Mouse (Mus musculus) stomach, postnatal 0 days (tissue): ENCODE measurements around the gene Fcmr. TPM values are rescaled to one million over a fixed set of nuclear protein-coding genes. Genes with fewer than 3 reads are reported as not detected.

Experiments
- ATAC-seq: fragments of 200-750 bp; cut with Nextera tagmentation; 2 replicates; pipeline ENCODE4 v1.8.0; 2017; ENCODE audit not compliant: low FRiP score, low TSS enrichment
- DNase-seq: peaks from one replicate; pipeline ENCODE4 v3.0.0-alpha.2; 2016; ENCODE audit warnings: low spot score
- H3K27ac ChIP-seq: fragments of 300-500 bp; sonication (generic); replicated peaks from 2 replicates; pipeline ENCODE4 v1.5.1; 2014; ENCODE audit warnings: mild to moderate bottlenecking, control low read depth
- H3K27me3 ChIP-seq: fragments of 300-500 bp; sonication (generic); 2 replicates; pipeline ENCODE4 v1.6.1; 2014; ENCODE audit warnings: low read length; ENCODE audit not compliant: control insufficient read depth, insufficient read depth
- H3K36me3 ChIP-seq: fragments of 300-500 bp; sonication (generic); 2 replicates; pipeline ENCODE4 v1.6.1; 2014; ENCODE audit warnings: low read length, mixed read lengths; ENCODE audit not compliant: control insufficient read depth, insufficient read depth
- H3K4me1 ChIP-seq: fragments of 300-500 bp; sonication (generic); replicated peaks from 2 replicates; pipeline ENCODE4 v1.6.1; 2014; ENCODE audit warnings: antibody characterized with exemption; ENCODE audit not compliant: control insufficient read depth, insufficient read depth
- H3K4me2 ChIP-seq: fragments of 300-500 bp; sonication (generic); replicated peaks from 2 replicates; pipeline ENCODE4 v1.6.1; 2014; ENCODE audit warnings: low read depth, mild to moderate bottlenecking, control low read depth, moderate library complexity
- H3K4me3 ChIP-seq: fragments of 300-500 bp; sonication (generic); 2 replicates; pipeline ENCODE4 v1.5.1; 2014; ENCODE audit warnings: low read depth, low read length, control low read depth
- H3K9ac ChIP-seq: fragments of 300-500 bp; sonication (generic); 2 replicates; pipeline ENCODE4 v1.6.1; 2014; ENCODE audit warnings: mild to moderate bottlenecking, low read length, control low read depth, mixed read lengths
- H3K9me3 ChIP-seq: fragments of 300-500 bp; sonication (generic); 2 replicates; pipeline ENCODE4 v1.6.1; 2016; ENCODE audit warnings: low read length; ENCODE audit not compliant: control insufficient read depth
- CTCF ChIP-seq: IDR thresholded peaks from 2 replicates; pipeline ENCODE4 v1.5.1; 2016; ENCODE audit warnings: antibody characterized with exemption, low read depth, mild to moderate bottlenecking, moderate library complexity
- EP300 ChIP-seq: optimal IDR thresholded peaks from 2 replicates; pipeline ENCODE3; 2016; ENCODE audit warnings: antibody characterized with exemption
- WGBS: fragments of 180-500 bp; shearing (Covaris S2); extraction: QIAGEN DNeasy Blood & Tissue Kit; methylation state at CpG from one replicate; pipeline ENCODE4 v1.1.7; 2014; 5-methylcytosine and 5-hydroxymethylcytosine counted together
- polyA plus RNA-seq: library from polyadenylated mRNA; unstranded; fragments of >200 nt; fragmentation: Nextera tagmentation; extraction: Ambion mirVana; gene quantifications from 2 replicates; pipeline ENCODE4 v1.2.1, GENCODE M21; 2015

The Fcmr gene
- polyA plus RNA-seq, 1 experiment from 2014 or later = not detected

- no peaks in the 10 kb centered on the region for H3K4me1 ChIP-seq
- no peaks in the 10 kb centered on the region for H3K9me3 ChIP-seq
- H3K4me3 ChIP-seq = no peak overlapping the region
- WGBS = 0% methylated on average over 1 of the region's 1 CpGs
- no peak overlapping the region for H3K4me2 ChIP-seq
- H3K36me3 ChIP-seq = no peaks in the 10 kb centered on the region
- no peak overlapping the region for H3K9ac ChIP-seq
- no peak for DNase-seq
- ATAC-seq = peak; percentile 57; the same call in 1 of the 2 replicates
- H3K27me3 ChIP-seq = no peaks in the 10 kb centered on the region
- no peak for TF ChIP-seq EP300
- no peak for TF ChIP-seq CTCF
- H3K27ac ChIP-seq = no peak overlapping the region
Measured at GRCm38 (mm10) chr1:130918323-130918980, 53.0 kb downstream of the Fcmr start.

- H3K9me3 ChIP-seq = no peaks in the 10 kb centered on the region
- H3K4me2 ChIP-seq = no peak overlapping the region
- no peak overlapping the region for H3K27ac ChIP-seq
- no peak overlapping the region for H3K4me3 ChIP-seq
- no peaks in the 10 kb centered on the region for H3K36me3 ChIP-seq
- H3K4me1 ChIP-seq = no peaks in the 10 kb centered on the region
- peak; percentile 53 for TF ChIP-seq CTCF
- TF ChIP-seq EP300 = no peak
- no peaks in the 10 kb centered on the region for H3K27me3 ChIP-seq
- no peak for ATAC-seq
- H3K9ac ChIP-seq = no peak overlapping the region
- DNase-seq = no peak
Measured at GRCm38 (mm10) chr1:130926484-130926883, 61.0 kb downstream of the Fcmr start.

Other genes with a start within 250 kb of the Fcmr start
- 0.08 TPM in 1 of 2 replicates, not detected in the other for gene Zp3r, start 236.0 kb upstream of the Fcmr start, polyA plus RNA-seq
- 0.91 and 1.5 TPM in 2 replicates for gene C4bp, start 204.0 kb upstream of the Fcmr start, polyA plus RNA-seq
- 0.07 TPM in 1 of 2 replicates, not detected in the other for gene Gm29427, start 149.9 kb upstream of the Fcmr start, polyA plus RNA-seq
- 24.2 and 25.2 TPM in 2 replicates for gene Yod1, start 148.3 kb upstream of the Fcmr start, polyA plus RNA-seq
- gene Pfkfb2, start 136.4 kb upstream of the Fcmr start, polyA plus RNA-seq = 4.6 and 4.8 TPM in 2 replicates
- gene AA986860, start 133.7 kb upstream of the Fcmr start, polyA plus RNA-seq = 47.7 and 52.8 TPM in 2 replicates
- 0.16 and 0.24 TPM in 2 replicates for gene Fcamr, start 64.8 kb upstream of the Fcmr start, polyA plus RNA-seq
- 0.22 and 0.46 TPM in 2 replicates for gene Pigr, start 39.0 kb upstream of the Fcmr start, polyA plus RNA-seq
- gene Il24, start 21.8 kb downstream of the Fcmr start, polyA plus RNA-seq = not detected in 2 replicates
- not detected in 2 replicates for gene Il20, start 45.8 kb downstream of the Fcmr start, polyA plus RNA-seq
- 0.15 TPM in 1 of 2 replicates, not detected in the other for gene Il19, start 74.4 kb downstream of the Fcmr start, polyA plus RNA-seq
- gene Il10, start 154.2 kb downstream of the Fcmr start, polyA plus RNA-seq = not detected in 2 replicates
- gene Mapkapk2, start 232.2 kb downstream of the Fcmr start, polyA plus RNA-seq = 34.6 and 35.4 TPM in 2 replicates